Mouse (Mus musculus) gastrocnemius, adult 2 months (tissue): ENCODE results near the gene Nmu. TPM values are rescaled to one million over a fixed set of nuclear protein-coding genes. Genes with fewer than 3 reads are reported as not detected.

Experiments used
- DNase-seq: peaks from one replicate; pipeline ENCODE4 v3.0.0; 2022
- H3K27ac ChIP-seq: fragments of 200-600 bp; 2 replicates; pipeline ENCODE4 v1.8.1; 2022; ENCODE audit warnings: mild to moderate bottlenecking
- H3K4me3 ChIP-seq: fragments of 200-600 bp; 2 replicates; pipeline ENCODE4 v1.8.1; 2022; ENCODE audit warnings: mild to moderate bottlenecking, moderate library complexity
- CTCF ChIP-seq: fragments of 200-600 bp; IDR thresholded peaks from 2 replicates; pipeline ENCODE4 v1.8.1; 2022; ENCODE audit warnings: antibody characterized with exemption, mild to moderate bottlenecking, moderate library complexity
- intact Hi-C: fragments of 180-260 bp; cut with DNase I; formaldehyde crosslinking; loops from one replicate; pipeline ENCODE4 v1.15.1; 2025
- total RNA-seq, 2 experiments: library from RNA; stranded (reverse); gene quantifications; 2 replicates each; pipeline ENCODE4 v1.2.3; 2021

The Nmu gene
- total RNA-seq, 2 experiments from 2014 or later, result not detected

GRCm38 (mm10) chr5:76351537-76351936, 12.1 kb downstream of the Nmu start:
- no peak overlapping the region for H3K4me3 ChIP-seq
- TF ChIP-seq CTCF, result no peak
- intact Hi-C loops, result no loop called here
- no peak for DNase-seq
- no peak overlapping the region for H3K27ac ChIP-seq

- no peak for TF ChIP-seq CTCF
- H3K4me3 ChIP-seq, result no peak overlapping the region
- H3K27ac ChIP-seq, result no peak overlapping the region
- intact Hi-C loops, result no loop called here
- peak; percentile 21 for DNase-seq
Measured at GRCm38 (mm10) chr5:76346137-76346536, 17.5 kb downstream of the Nmu start.

GRCm38 (mm10) chr5:76340931-76341330, 22.7 kb downstream of the Nmu start:
- TF ChIP-seq CTCF, result no peak
- Histone ChIP-seq H3K4me3 (no peak overlapping the region), H3K27ac (no peak overlapping the region)
- intact Hi-C loops, result no loop called here
- DNase-seq, result no peak

GRCm38 (mm10) chr5:76337100-76337499, 26.5 kb downstream of the Nmu start:
- H3K4me3 ChIP-seq, result no peak overlapping the region
- intact Hi-C loops, result no loop called here
- TF ChIP-seq CTCF, result no peak
- DNase-seq, result no peak
- H3K27ac ChIP-seq, result no peak overlapping the region

GRCm38 (mm10) chr5:76333833-76334232, 29.8 kb downstream of the Nmu start:
- no peak for DNase-seq
- intact Hi-C loops, result no loop called here
- TF ChIP-seq CTCF, result no peak
- no peak overlapping the region for H3K4me3 ChIP-seq
- H3K27ac ChIP-seq, result no peak overlapping the region

GRCm38 (mm10) chr5:76330953-76331352, 32.6 kb downstream of the Nmu start, which contains the start of gene Pdcl2:
Gene Pdcl2, minus strand, starts transcription at chr5:76331156.
- no peak for TF ChIP-seq CTCF

GRCm38 (mm10) chr5:76327296-76327695, 36.3 kb downstream of the Nmu start:
- TF ChIP-seq CTCF, result no peak
- DNase-seq, result no peak
- H3K4me3 ChIP-seq, result no peak overlapping the region
- intact Hi-C loops, result no loop called here
- H3K27ac ChIP-seq, result no peak overlapping the region

More at GRCm38 (mm10) chr5:76330953-76331352, 32.6 kb downstream of the Nmu start, which contains the start of gene Pdcl2:
- Histone ChIP-seq H3K27ac (no peak within 1 kb of the TSS), H3K4me3 (no peak within 1 kb of the TSS)
- DNase-seq, result no peak
- intact Hi-C loops, result no loop called here

GRCm38 (mm10) chr5:76325113-76325512, 38.5 kb downstream of the Nmu start:
- intact Hi-C loops, result no loop called here
- DNase-seq, result no peak
- Histone ChIP-seq H3K4me3 (no peak overlapping the region), H3K27ac (no peak overlapping the region)
- no peak for TF ChIP-seq CTCF

GRCm38 (mm10) chr5:76321249-76322196, 42.1 kb downstream of the Nmu start:
- DNase-seq, result no peak
- no peak overlapping the region for H3K4me3 ChIP-seq
- no peak for TF ChIP-seq CTCF
- no peak overlapping the region for H3K27ac ChIP-seq
- intact Hi-C loops, result no loop called here

GRCm38 (mm10) chr5:76308206-76308605, 55.4 kb downstream of the Nmu start:
- intact Hi-C loops, result loop anchor here (10.0 kb wide), 3 partner anchors 107 to 443 kb away; no protein-coding TSS in a partner anchor
- Histone ChIP-seq H3K27ac (no peak overlapping the region), H3K4me3 (no peak overlapping the region)
- TF ChIP-seq CTCF, result no peak
- DNase-seq, result no peak

- intact Hi-C loops, result loop anchor here (10.0 kb wide), 3 partner anchors 109 to 441 kb away; no protein-coding TSS in a partner anchor
- H3K27ac ChIP-seq, result no peak overlapping the region
- H3K4me3 ChIP-seq, result no peak overlapping the region
- DNase-seq, result no peak
- no peak for TF ChIP-seq CTCF
Measured at GRCm38 (mm10) chr5:76306261-76306660, 57.3 kb downstream of the Nmu start.

GRCm38 (mm10) chr5:76305616-76306015, 58.0 kb downstream of the Nmu start:
- peak overlapping the region; percentile 96 for H3K4me3 ChIP-seq
- no peak for TF ChIP-seq CTCF
- 0 out of 2 replicates have a peak overlapping the region, but pooled peaks have one; percentile 9 for H3K27ac ChIP-seq
- intact Hi-C loops, result loop anchor here (10.0 kb wide), 3 partner anchors 109 to 441 kb away; no protein-coding TSS in a partner anchor
- no peak for DNase-seq
